Mouse (Mus musculus) thymus, adult 2 months (tissue): Measurements from ENCODE around the gene Sun1.

Experiments used
- CTCF ChIP-seq: fragments of 200-500 bp; IDR thresholded peaks from 2 replicates; pipeline ENCODE4 v1.5.1; 2012; ENCODE audit warnings: mild to moderate bottlenecking, control low read depth, low read length, moderate library complexity, borderline replicate concordance; ENCODE audit not compliant: control insufficient read depth, poor library complexity, insufficient read depth; ENCODE audit errors: extremely low read depth
- POLR2A ChIP-seq: fragments of 200-500 bp; IDR thresholded peaks from 2 replicates; pipeline ENCODE4 v1.6.1; 2012; ENCODE audit warnings: mild to moderate bottlenecking, low read length, control low read depth, moderate library complexity; ENCODE audit not compliant: control insufficient read depth, poor library complexity, insufficient read depth; ENCODE audit errors: extremely low read depth

- TF ChIP-seq POLR2A = no peak
- no peak for TF ChIP-seq CTCF
Observed at GRCm38 (mm10) chr5:139209685-139210026, 9.2 kb downstream of the Sun1 start.
